In the genomic region with DNA sequence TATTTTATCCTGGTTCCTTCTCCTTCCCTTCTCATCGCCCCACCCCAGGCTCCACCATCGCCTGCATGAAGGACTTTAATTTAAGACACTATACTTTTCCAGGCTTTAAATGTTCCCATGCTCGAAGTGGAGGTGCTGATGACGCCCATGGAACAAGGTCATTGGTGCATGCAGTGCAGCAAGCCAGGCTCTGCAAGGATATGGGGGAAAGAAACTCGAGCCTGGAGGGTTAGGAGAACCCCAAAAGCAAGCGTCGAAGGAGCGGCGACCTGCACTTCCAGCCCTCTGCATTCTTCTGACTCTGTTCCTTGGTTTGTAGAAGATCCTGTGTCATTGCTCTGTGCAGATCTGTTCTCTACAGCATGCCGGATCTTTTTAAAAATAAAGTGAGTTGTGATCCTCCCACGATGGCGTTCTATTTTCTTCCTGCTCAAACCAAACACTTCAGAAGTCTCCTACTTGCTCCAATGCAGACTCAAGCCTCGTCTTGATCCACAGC, we compare ENCODE assay signal across 25 mouse cellular contexts.
A peak's percentile ranks its signal among the peaks of the same experiment; 100 is the strongest.
DNase-seq lines count a peak whose midpoint lies in the region; ATAC-seq and TF ChIP-seq lines count a peak whose summit lies in the region.
"Had no signal": no experiment of that assay in that cellular context is flagged by ENCODE, and none has a peak within 500 bp of the region (broad histone marks: within the 10 kb centered on the region; RNA-seq: fewer than 3 reads in every experiment).

No protein-coding gene starts in this region.

- DNase-seq in right cerebral cortex, adult 18-20 months, result peak; percentile 79
- DNase-seq in right cerebral cortex, postnatal 4 days, result no peak
- peak in 1 of 2 experiments; percentile 46 for DNase-seq in left cerebral cortex, adult 2 months (ENCODE audit: extremely low spot score in 1 of 2, low spot score in 2 of 2)
- peak; percentile 92 for DNase-seq in telencephalon, adult 2 months (ENCODE audit: low read depth, low spot score)
- no peak for DNase-seq in cerebellum, adult 2 months
- DNase-seq in cerebellum, adult 9-11 months, result no peak
- DNase-seq: adrenal gland, adult 8-10 months; cerebellum, postnatal 10 days; gastrocnemius, postnatal 14 days; heart, postnatal 36 days; kidney, adult 11 months; kidney, postnatal 36 days; liver, postnatal 0 days; spleen, adult 18-20 months; thymus, postnatal 14 days had no signal

- ATAC-seq in megakaryocyte progenitor cell, adult 5-6 weeks (replicated peaks; ENCODE audit: poor library complexity), result no peak
- ATAC-seq: liver, postnatal 0 days; lung, postnatal 0 days had no signal

- H3K4me1 ChIP-seq in olfactory bulb, adult 2 months (ENCODE audit: control insufficient read depth, insufficient read depth, low read length), result peaks cover 47% of the 10 kb centered on the region
- H3K4me1 ChIP-seq in cerebellum, adult 2 months (ENCODE audit: control insufficient read depth, insufficient read depth, low read length), result no peaks in the 10 kb centered on the region

- no peaks in the 10 kb centered on the region; the same call in 1 of the 2 replicates for H3K27me3 ChIP-seq in cerebellum, adult 2 months (ENCODE audit: control insufficient read depth, insufficient read depth, low read length)
- H3K27me3 ChIP-seq: embryonic facial prominence, embryonic 12.5 days; heart, embryonic 15.5 days; neural tube, embryonic 15.5 days had no signal

- TF ChIP-seq POLR2A in olfactory bulb, adult 2 months (IDR thresholded peaks at IDR 0.05; ENCODE audit: insufficient read depth, low read depth, low read length), result no peak
- no peak for TF ChIP-seq POLR2A in cerebellum, adult 2 months (IDR thresholded peaks at IDR 0.05; ENCODE audit: borderline replicate concordance, insufficient read depth, low read length)

- H3K4me3 ChIP-seq in left cerebral cortex, adult 2 months, result no peak overlapping the region
- H3K4me3 ChIP-seq in olfactory bulb, adult 2 months (ENCODE audit: insufficient read depth, low read depth, low read length), result no peak overlapping the region
- no peak overlapping the region for H3K4me3 ChIP-seq in cerebellum, adult 2 months (replicated peaks; ENCODE audit: insufficient read depth, low read depth, low read length)
- H3K4me3 ChIP-seq: embryonic facial prominence, embryonic 12.5 days; forebrain, embryonic 12.5 days; heart, embryonic 15.5 days; hindbrain, embryonic 13.5 days; kidney, embryonic 15.5 days; midbrain, embryonic 10.5 days; neural tube, embryonic 15.5 days had no signal

- TF ChIP-seq CTCF in left cerebral cortex, adult 2 months (IDR thresholded peaks at IDR 0.05), result no peak
- no peak for TF ChIP-seq CTCF in olfactory bulb, adult 2 months (IDR thresholded peaks at IDR 0.05; ENCODE audit: insufficient read depth, low read depth, low read length)
- no peak for TF ChIP-seq CTCF in cerebellum, adult 2 months (IDR thresholded peaks at IDR 0.05; ENCODE audit: borderline replicate concordance, insufficient read depth, low read depth, low read length)

- H3K27ac ChIP-seq in left cerebral cortex, adult 2 months, result peak overlapping the region; percentile 93
- 0 out of 2 replicates have a peak overlapping the region, but pooled peaks have one; percentile 16 for H3K27ac ChIP-seq in olfactory bulb, adult 2 months (ENCODE audit: insufficient read depth, low read depth, low read length)
- H3K27ac ChIP-seq in cerebellum, adult 2 months (ENCODE audit: insufficient read depth, low read length), result no peak overlapping the region
- H3K27ac ChIP-seq: embryonic facial prominence, embryonic 12.5 days; forebrain, embryonic 12.5 days; heart, embryonic 15.5 days; hindbrain, embryonic 13.5 days; kidney, embryonic 15.5 days; midbrain, embryonic 10.5 days; neural tube, embryonic 15.5 days had no signal

- 45% methylated on average over 13 of the region's 13 CpGs for WGBS in olfactory bulb, adult 2 months
- 89% methylated on average over 13 of the region's 13 CpGs for WGBS in cerebellum, adult 2 months

- intact Hi-C loops in left cerebral cortex, adult 2 months (cut with DNase I), result loop anchor here (1.0 to 10.0 kb wide), 4 partner anchors 24 to 511 kb away; no protein-coding TSS in a partner anchor

Comparison
In these comparisons a context has a peak if more than half of its experiments do, and no peak if none do; other contexts are left out.
1. DNase-seq: peak in right cerebral cortex, adult 18-20 months (single experiment) and telencephalon, adult 2 months (single experiment); none in right cerebral cortex, postnatal 4 days (single experiment), cerebellum, adult 2 months (0 of 2) and cerebellum, adult 9-11 months (single experiment).